Mouse (Mus musculus) thymus, adult 2 months (tissue): ENCODE results near the gene Myrf.

Source experiments
- CTCF ChIP-seq: fragments of 200-500 bp; IDR thresholded peaks from 2 replicates; pipeline ENCODE4 v1.5.1; 2012; ENCODE audit warnings: mild to moderate bottlenecking, control low read depth, low read length, moderate library complexity, borderline replicate concordance; ENCODE audit not compliant: control insufficient read depth, poor library complexity, insufficient read depth; ENCODE audit errors: extremely low read depth
- POLR2A ChIP-seq: fragments of 200-500 bp; IDR thresholded peaks from 2 replicates; pipeline ENCODE4 v1.6.1; 2012; ENCODE audit warnings: mild to moderate bottlenecking, low read length, control low read depth, moderate library complexity; ENCODE audit not compliant: control insufficient read depth, poor library complexity, insufficient read depth; ENCODE audit errors: extremely low read depth

DNA sequence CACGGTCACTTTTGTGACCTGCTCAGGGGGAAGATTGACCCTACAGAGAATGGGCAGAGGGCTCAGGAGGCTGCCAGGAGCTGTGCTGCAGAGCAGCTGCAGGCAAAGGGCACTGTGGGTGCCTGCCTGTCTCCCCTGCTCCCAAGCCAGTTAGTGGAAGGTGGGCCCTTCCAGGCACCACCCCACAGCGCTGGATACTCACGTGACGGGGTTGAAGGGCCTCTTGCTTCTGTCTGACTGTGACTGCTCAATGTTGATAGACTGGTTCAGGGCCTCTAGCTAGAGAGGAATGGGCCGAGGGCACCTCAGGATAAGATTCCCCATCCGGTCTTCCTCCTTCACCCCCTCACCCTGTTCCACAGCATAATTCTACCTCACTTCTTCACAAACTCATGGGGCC, 21.0 kb downstream of the Myrf start:
- no peak for TF ChIP-seq CTCF
- TF ChIP-seq POLR2A: no peak
